Mouse (Mus musculus): ENCODE data around the gene Rsad1.

DNA sequence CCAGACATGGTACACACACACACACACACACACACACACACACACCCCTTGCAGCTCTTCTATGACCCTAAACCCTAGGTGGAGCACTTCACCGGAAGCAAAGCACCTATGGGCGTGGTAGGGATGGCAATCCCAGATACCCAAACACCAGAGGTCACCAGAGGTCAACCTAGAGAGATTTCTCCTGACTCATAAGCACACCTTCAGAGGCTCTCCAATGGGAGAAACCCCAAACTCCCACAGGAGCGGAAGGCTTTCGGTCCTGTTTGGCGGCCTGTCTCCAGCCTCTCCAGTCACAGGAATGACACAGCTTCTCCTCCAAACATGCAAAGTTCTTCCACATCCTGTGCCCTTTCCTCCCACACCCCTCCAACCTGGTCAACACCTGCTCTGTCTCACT lies 2.7 kb downstream of the Rsad1 start:
- no peak for TF ChIP-seq CTCF (IDR thresholded peaks at IDR 0.05; ENCODE audit: low read depth, low read length)
- no peak for TF ChIP-seq TAL1 (conservative IDR thresholded peaks at IDR 0.05; ENCODE audit: low read depth, low read length)

Data from G1E (cell line).